Mouse (Mus musculus): ENCODE results near the gene Hmcn2. TPM values are rescaled to one million over a fixed set of nuclear protein-coding genes. Genes with fewer than 3 reads are reported as not detected.
A peak's percentile ranks its signal among the peaks of the same experiment; 100 is the strongest.

Hmcn2 gene
- under 1 TPM; 0.20 to 0.54 (median 0.38) TPM for polyA plus RNA-seq (2017; shearing (Covaris generic))

- no peak for ATAC-seq
Observed at GRCm38 (mm10) chr2:31314007-31314465, at the start of gene Hmcn2. Gene Hmcn2, plus strand, starts transcription at chr2:31314415.

GRCm38 (mm10) chr2:31267447-31267846 lies 46.8 kb upstream of the Hmcn2 start:
- no peak for ATAC-seq

GRCm38 (mm10) chr2:31268631-31269030 lies 45.6 kb upstream of the Hmcn2 start:
- ATAC-seq, result no peak

- ATAC-seq, result no peak
Observed at GRCm38 (mm10) chr2:31269188-31269587, 45.0 kb upstream of the Hmcn2 start.

GRCm38 (mm10) chr2:31269847-31270246 lies 44.4 kb upstream of the Hmcn2 start:
- ATAC-seq, result no peak

- ATAC-seq, result no peak
Observed at GRCm38 (mm10) chr2:31270470-31270869, 43.7 kb upstream of the Hmcn2 start.

- ATAC-seq, result no peak
Observed at GRCm38 (mm10) chr2:31271071-31271470, 43.1 kb upstream of the Hmcn2 start.

- no peak for ATAC-seq
Observed at GRCm38 (mm10) chr2:31274993-31275392, 39.2 kb upstream of the Hmcn2 start.

GRCm38 (mm10) chr2:31277810-31278209 lies 36.4 kb upstream of the Hmcn2 start:
- no peak for ATAC-seq

GRCm38 (mm10) chr2:31278483-31278882 lies 35.7 kb upstream of the Hmcn2 start:
- no peak for ATAC-seq

- no peak for ATAC-seq
Observed at GRCm38 (mm10) chr2:31281138-31281537, 33.1 kb upstream of the Hmcn2 start.

GRCm38 (mm10) chr2:31282266-31282665 lies 31.9 kb upstream of the Hmcn2 start:
- no peak for ATAC-seq

- ATAC-seq, result no peak
Observed at GRCm38 (mm10) chr2:31282880-31283279, 31.3 kb upstream of the Hmcn2 start.

- ATAC-seq, result no peak
Observed at GRCm38 (mm10) chr2:31284531-31284930, 29.7 kb upstream of the Hmcn2 start.

GRCm38 (mm10) chr2:31291421-31291820 lies 22.8 kb upstream of the Hmcn2 start:
- no peak for ATAC-seq

- ATAC-seq, result no peak
Observed at GRCm38 (mm10) chr2:31294985-31295384, 19.2 kb upstream of the Hmcn2 start.

GRCm38 (mm10) chr2:31296395-31296794 lies 17.8 kb upstream of the Hmcn2 start:
- ATAC-seq, result no peak

- peak; percentile 98 for ATAC-seq
Observed at GRCm38 (mm10) chr2:31297602-31298268, 16.5 kb upstream of the Hmcn2 start.

- no peak for ATAC-seq
Observed at GRCm38 (mm10) chr2:31298814-31299213, 15.4 kb upstream of the Hmcn2 start.

- no peak for ATAC-seq
Observed at GRCm38 (mm10) chr2:31299266-31299665, 14.9 kb upstream of the Hmcn2 start.

- no peak for ATAC-seq
Observed at GRCm38 (mm10) chr2:31299996-31300395, 14.2 kb upstream of the Hmcn2 start.

GRCm38 (mm10) chr2:31303177-31303576 lies 11.0 kb upstream of the Hmcn2 start:
- ATAC-seq, result peak; percentile 41

GRCm38 (mm10) chr2:31304191-31304590 lies 10.0 kb upstream of the Hmcn2 start:
- no peak for ATAC-seq

GRCm38 (mm10) chr2:31304801-31305665 lies 9.2 kb upstream of the Hmcn2 start:
- no peak for ATAC-seq

Measured in inflammation-experienced regulatory T-cells, adult 6 months (primary cell).